ENCODE assay signal across 8 mouse cellular contexts in genomic region chr5:122060767-122061333, GRCm38 (mm10). TPM values are rescaled to one million over a fixed set of nuclear protein-coding genes. Genes with fewer than 3 reads are reported as not detected.
DNase-seq lines count a peak whose midpoint lies in the region; ATAC-seq and TF ChIP-seq lines count a peak whose summit lies in the region.

No protein-coding gene starts in this region.

- no peak overlapping the region for H3K9ac ChIP-seq in lung, postnatal 0 days (replicated peaks; ENCODE audit: low read depth)
- no peak overlapping the region for H3K9ac ChIP-seq in embryonic facial prominence, embryonic 13.5 days

- H3K27me3 ChIP-seq in lung, postnatal 0 days (replicated peaks; ENCODE audit: insufficient read depth, low read length): no peaks in the 10 kb centered on the region
- 0 out of 2 replicates have a peak, but pooled peaks cover 4% of the 10 kb centered on the region for H3K27me3 ChIP-seq in embryonic facial prominence, embryonic 13.5 days

- no peak for DNase-seq in gastrocnemius, adult 2 months
- DNase-seq in gastrocnemius, adult 8-10 months (ENCODE audit: low spot score in 2 of 2): no peak
- DNase-seq in lung, postnatal 0 days (ENCODE audit: low spot score): peak; percentile 56
- DNase-seq in lung, adult 2 months: no peak
- peak; percentile 57 for DNase-seq in skeletal muscle tissue, adult 2 months (ENCODE audit: low read depth, low spot score)
- DNase-seq in urinary bladder, adult 18-20 months (ENCODE audit: low spot score in 2 of 2): no peak
- DNase-seq in layer of hippocampus, postnatal 25 days (ENCODE audit: extremely low spot score in 1 of 2, low spot score in 1 of 2): no peak

- H3K27ac ChIP-seq in gastrocnemius, adult 2 months: peak overlapping the region; percentile 16; the same call in 1 of the 2 replicates
- no peak overlapping the region for H3K27ac ChIP-seq in lung, postnatal 0 days (ENCODE audit: low read length)
- no peak overlapping the region for H3K27ac ChIP-seq in embryonic facial prominence, embryonic 13.5 days

- no peak for TF ChIP-seq CTCF in gastrocnemius, adult 2 months (IDR thresholded peaks at IDR 0.05)
- TF ChIP-seq CTCF in lung, postnatal 0 days (IDR thresholded peaks at IDR 0.05): no peak
- no peak for TF ChIP-seq CTCF in lung, adult 2 months (IDR thresholded peaks at IDR 0.05; ENCODE audit: insufficient read depth, low read length)

- intact Hi-C loops in gastrocnemius, adult 2 months (cut with DNase I): no loop called here

- H3K4me2 ChIP-seq in lung, postnatal 0 days (replicated peaks; ENCODE audit: low read depth, low read length): no peak overlapping the region
- peak overlapping the region; percentile 3 for H3K4me2 ChIP-seq in embryonic facial prominence, embryonic 13.5 days

- peak; percentile 55 for ATAC-seq in lung, postnatal 0 days
- ATAC-seq in embryonic facial prominence, embryonic 13.5 days (ENCODE audit: insufficient number of reproducible peaks, insufficient read depth, low FRiP score, low TSS enrichment, low read depth): no peak

- no peak for TF ChIP-seq POLR2A in lung, adult 2 months (IDR thresholded peaks at IDR 0.05; ENCODE audit: borderline replicate concordance, extremely low read depth, low read depth, low read length)

- no peaks in the 10 kb centered on the region for H3K36me3 ChIP-seq in lung, postnatal 0 days (ENCODE audit: insufficient read depth, low read length)
- H3K36me3 ChIP-seq in embryonic facial prominence, embryonic 13.5 days: no peaks in the 10 kb centered on the region

- WGBS in lung, postnatal 0 days: 28% methylated on average over 11 of the region's 12 CpGs
- 32% methylated on average over 11 of the region's 12 CpGs for WGBS in lung, adult 2 months
- 27% methylated on average over 12 of the region's 12 CpGs for WGBS in embryonic facial prominence, embryonic 13.5 days

- peaks cover 3% of the 10 kb centered on the region; the same call in 1 of the 2 replicates for H3K9me3 ChIP-seq in lung, postnatal 0 days (ENCODE audit: low read length)
- 0 out of 2 replicates have a peak, but pooled peaks cover 2% of the 10 kb centered on the region for H3K9me3 ChIP-seq in embryonic facial prominence, embryonic 13.5 days

- no peaks in the 10 kb centered on the region for H3K4me1 ChIP-seq in lung, postnatal 0 days (ENCODE audit: insufficient read depth, low read depth, low read length)
- peaks cover 4% of the 10 kb centered on the region; the same call in 1 of the 2 replicates for H3K4me1 ChIP-seq in lung, adult 2 months (ENCODE audit: control insufficient read depth, insufficient read depth, low read length)
- peaks cover 18% of the 10 kb centered on the region for H3K4me1 ChIP-seq in embryonic facial prominence, embryonic 13.5 days

- no peak overlapping the region for H3K4me3 ChIP-seq in gastrocnemius, adult 2 months
- H3K4me3 ChIP-seq in lung, postnatal 0 days (ENCODE audit: low read depth, low read length): no peak overlapping the region
- no peak overlapping the region for H3K4me3 ChIP-seq in lung, adult 2 months (replicated peaks; ENCODE audit: extremely low read depth, low read depth, low read length)
- H3K4me3 ChIP-seq in embryonic facial prominence, embryonic 13.5 days: no peak overlapping the region

- no peak for TF ChIP-seq EP300 in lung, postnatal 0 days (IDR thresholded peaks at IDR 0.05)

RNA-seq across cellular contexts. Expression of gene Cux2, which starts 10.9 kb away (rescaled TPM):
- 1 to 10 TPM; 3.9 to 6.0 TPM for total RNA-seq in gastrocnemius, adult 2 months (2021)
- total RNA-seq in gastrocnemius, adult 8-10 months (2022): 1 to 10 TPM; 1.8 to 3.4 (median 2.3) TPM
- polyA plus RNA-seq in lung, postnatal 0 days (2015; fragmentation: Nextera tagmentation; extraction: Ambion mirVana): 0.47 and 0.75 TPM in 2 replicates
- 5.6 and 6.4 TPM in 2 replicates for polyA plus RNA-seq in lung, adult 2 months (2012; rRNA removed)
- polyA plus RNA-seq in embryonic facial prominence, embryonic 13.5 days (2015; fragmentation: Nextera tagmentation; extraction: Ambion mirVana): 4.0 and 4.8 TPM in 2 replicates
- total RNA-seq in layer of hippocampus, postnatal 25 days (2021): 10 to 100 TPM; 32.9 to 36.7 TPM

RNA-seq across cellular contexts. Expression of gene Myl2, which starts 39.9 kb away (rescaled TPM):
- total RNA-seq in gastrocnemius, adult 2 months (2021): 1,000 to 10,000 TPM in 1 of 2 experiments, 100 to 1,000 TPM in 1; 776 to 2,566 TPM
- total RNA-seq in gastrocnemius, adult 8-10 months (2022): 1,000 to 10,000 TPM in 1 of 4 experiments, 100 to 1,000 TPM in 3; 818 to 1,021 (median 841) TPM
- 2.8 and 3.5 TPM in 2 replicates for polyA plus RNA-seq in lung, postnatal 0 days (2015; fragmentation: Nextera tagmentation; extraction: Ambion mirVana)
- polyA plus RNA-seq in lung, adult 2 months (2012; rRNA removed): 0.37 TPM in 1 of 2 replicates, not detected in the other
- polyA plus RNA-seq in embryonic facial prominence, embryonic 13.5 days (2015; fragmentation: Nextera tagmentation; extraction: Ambion mirVana): 31.8 TPM in 1 of 2 replicates, not detected in the other
- under 1 TPM in 1 of 2 experiments, not detected in 1; 0.91 TPM for total RNA-seq in layer of hippocampus, postnatal 25 days (2021)

Comparison
In these comparisons a context has a peak if more than half of its experiments do, and no peak if none do; other contexts are left out.
1. DNase-seq: peak in lung, postnatal 0 days (single experiment) and skeletal muscle tissue, adult 2 months (single experiment); none in gastrocnemius, adult 2 months (single experiment), gastrocnemius, adult 8-10 months (0 of 2), lung, adult 2 months (single experiment), urinary bladder, adult 18-20 months (0 of 2) and layer of hippocampus, postnatal 25 days (0 of 2).
2. RNA of gene Cux2, which starts 10.9 kb away (total RNA-seq): 32.9 to 36.7 TPM in layer of hippocampus, postnatal 25 days; 3.9 to 6.0 TPM in gastrocnemius, adult 2 months and 1.8 to 3.4 TPM in gastrocnemius, adult 8-10 months; every median in the first group is over 4 times any median in the second.
3. RNA of gene Myl2, which starts 39.9 kb away (total RNA-seq): 776 to 2,566 TPM in gastrocnemius, adult 2 months and 818 to 1,021 TPM in gastrocnemius, adult 8-10 months; 0.91 TPM in layer of hippocampus, postnatal 25 days; every median in the first group is over 100 times any median in the second.